Mouse (Mus musculus): ENCODE measurements at regions not wholly inside any gene's neighbourhood (a gene's known extent, or its start where the extent isn't known, plus 50 kb on each side); places are given as distances from the start of the nearest gene placed in this dataset.

DNA sequence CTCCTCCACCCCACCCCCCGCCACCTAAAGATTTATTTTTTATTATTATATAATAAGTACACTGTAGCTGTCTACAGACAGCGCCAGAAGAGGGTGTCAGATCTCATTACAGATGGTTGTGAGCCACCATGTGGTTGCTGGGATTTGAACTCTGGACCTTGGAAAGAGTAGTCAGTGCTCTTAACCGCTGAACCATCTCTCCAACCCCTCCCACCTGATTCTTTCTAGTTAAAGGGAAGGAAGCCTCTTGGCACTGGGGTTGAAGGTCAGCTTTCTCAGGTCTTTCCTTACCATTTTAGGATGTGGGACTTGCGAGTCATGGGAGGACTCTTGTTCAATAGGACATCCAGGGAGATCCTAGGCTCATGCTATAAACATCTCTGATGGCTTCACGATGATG, 54.7 kb downstream of the Hes1 start:
- intact Hi-C loops (cut with DNase I) = no loop called here
- DNase-seq = no peak

DNA sequence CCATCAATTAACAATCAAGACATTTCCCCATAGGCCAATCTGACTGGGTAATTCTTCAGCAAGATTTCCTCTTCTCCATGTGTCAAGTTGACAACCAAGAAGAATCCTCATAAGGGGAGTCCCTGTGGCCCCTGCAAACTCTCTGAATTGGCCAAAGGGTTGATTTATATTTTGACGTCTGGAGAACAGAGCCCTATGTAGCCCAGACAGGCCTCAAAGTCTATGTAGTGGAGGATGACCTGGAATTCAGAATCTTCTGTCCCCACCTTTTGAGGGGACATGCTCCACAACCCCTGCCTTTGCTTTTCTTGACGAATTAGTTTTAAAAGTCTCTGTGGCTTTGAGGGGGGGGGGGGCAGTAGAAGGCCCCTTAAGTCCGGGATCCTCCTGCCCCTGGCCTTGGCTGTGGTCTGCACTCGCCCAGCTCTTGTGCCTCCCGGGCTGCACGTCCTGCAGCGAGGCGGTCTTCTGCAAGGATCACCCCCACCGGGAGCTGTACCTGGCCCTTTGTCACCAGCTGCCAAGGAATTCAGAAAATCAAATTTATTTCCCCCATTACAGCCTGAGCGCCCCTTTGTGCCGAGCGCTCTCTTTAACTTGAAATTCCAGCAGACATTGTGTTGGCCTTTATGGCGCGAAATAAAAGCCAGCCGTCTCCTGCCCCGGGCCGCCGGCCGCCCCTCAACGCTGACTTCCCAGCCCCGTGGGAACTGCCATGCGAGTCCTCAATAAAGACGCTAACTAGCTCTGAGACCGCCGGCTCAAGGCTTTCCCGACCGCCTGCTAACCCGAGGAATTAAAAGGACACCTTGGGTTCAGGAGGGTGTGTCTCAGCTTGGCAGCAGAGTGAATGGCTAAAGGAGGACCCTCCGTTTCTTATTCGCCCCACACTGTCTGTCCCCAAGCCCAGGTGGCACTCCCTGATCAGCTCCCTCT, 56.4 kb downstream of the Hes1 start:
- no peak for DNase-seq
- intact Hi-C loops (cut with DNase I) = no loop called here

DNA sequence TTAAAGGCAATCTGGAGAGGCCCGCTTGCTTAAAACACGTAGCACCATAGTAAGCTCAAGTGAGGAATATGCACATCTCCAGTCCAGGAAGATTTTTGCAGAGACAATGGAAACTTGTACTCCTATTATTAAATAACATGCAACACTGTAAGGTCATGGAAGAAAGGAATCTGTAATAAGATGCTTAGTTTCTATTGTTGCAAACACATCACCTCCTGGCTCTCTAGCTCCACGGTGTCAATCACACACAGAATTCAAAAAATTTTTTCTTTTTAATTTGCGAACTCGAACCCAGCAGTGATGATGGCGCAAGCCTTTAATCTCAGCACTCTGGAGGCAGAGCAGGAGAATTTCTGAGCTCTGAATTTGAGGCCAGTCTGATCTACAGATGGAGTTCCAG, 57.4 kb downstream of the Hes1 start:
- DNase-seq = no peak
- intact Hi-C loops (cut with DNase I) = no loop called here

DNA sequence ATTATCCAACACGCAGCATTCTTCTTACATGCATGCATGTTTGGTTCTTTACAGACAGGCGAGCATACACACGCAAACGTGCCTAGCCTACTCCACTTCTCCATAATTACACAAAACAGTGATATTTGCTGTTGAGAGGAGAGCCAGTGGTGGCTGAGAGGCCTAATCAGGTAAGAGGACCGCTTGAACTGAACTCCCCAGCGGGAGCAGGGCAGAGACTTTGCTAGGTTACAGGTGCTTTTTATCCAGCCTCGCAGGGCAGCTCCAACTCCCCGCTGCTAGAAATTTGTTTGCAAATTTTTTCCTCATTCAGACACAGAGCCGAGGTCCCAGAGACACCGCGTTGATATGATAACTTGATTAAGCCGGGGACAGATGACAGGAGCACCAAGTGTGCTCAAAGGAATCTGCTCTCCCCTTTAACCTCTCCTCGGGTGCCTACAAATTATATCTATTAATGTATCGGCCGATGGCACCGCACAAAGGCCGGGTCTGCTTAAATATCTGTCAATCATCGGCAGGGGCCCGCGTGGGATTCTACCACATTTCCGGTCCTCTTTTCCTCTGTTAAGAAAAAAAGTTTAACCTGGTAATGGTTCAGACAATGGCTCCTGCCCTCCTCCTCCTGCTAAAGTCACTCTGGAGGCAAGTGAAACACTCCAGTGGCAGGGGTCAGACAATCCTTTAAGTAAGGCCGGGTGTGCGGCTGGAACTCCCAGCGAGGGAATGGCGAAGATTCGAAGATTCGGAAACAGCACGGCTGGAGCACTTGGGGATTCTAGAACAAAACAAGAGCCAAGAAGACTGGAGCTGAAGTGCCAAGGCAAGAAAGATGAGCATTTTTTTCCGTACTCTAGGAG, 58.3 kb downstream of the Hes1 start:
- intact Hi-C loops (cut with DNase I) = no loop called here
- DNase-seq = no peak

DNA sequence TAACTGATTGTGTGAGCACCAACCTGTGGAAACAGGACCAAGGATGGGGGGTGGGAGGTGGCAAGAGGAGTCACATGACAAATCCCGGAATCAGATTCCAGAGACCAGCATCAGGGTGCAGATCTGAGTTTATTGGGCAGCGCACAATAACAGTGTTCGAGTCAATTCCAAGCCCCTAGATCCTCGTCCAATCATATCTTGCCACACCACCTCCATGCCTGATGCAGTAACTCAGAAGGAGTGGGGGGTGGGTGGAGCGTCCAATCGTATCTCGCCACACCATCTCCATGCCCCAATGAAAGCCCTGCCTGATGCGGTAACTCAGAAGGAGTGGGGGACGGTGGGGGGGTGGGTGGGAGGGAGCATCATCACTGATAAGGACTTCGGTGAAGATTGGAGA, 62.8 kb downstream of the Hes1 start:
- DNase-seq = no peak
- intact Hi-C loops (cut with DNase I) = no loop called here

DNA sequence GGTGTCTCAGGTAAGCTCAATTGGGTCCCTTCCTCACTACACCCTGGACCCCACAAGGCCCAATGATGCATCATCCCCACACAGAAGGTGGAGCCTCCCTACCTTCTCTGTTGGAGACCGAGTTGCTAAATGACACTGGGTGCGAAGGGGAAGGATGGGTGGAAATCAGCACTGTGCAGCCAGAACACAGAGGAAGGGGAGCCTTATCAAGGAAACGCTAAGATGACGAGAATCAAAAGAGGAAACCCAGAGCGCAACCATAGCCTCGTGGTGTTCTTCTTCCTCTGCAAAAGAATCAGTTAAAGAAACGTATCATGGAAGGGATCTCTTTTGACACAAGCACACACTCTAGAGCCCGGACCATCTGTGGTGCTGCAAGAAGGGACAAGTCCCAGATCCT, 64.6 kb downstream of the Hes1 start:
- no peak for DNase-seq
- intact Hi-C loops (cut with DNase I) = no loop called here

DNA sequence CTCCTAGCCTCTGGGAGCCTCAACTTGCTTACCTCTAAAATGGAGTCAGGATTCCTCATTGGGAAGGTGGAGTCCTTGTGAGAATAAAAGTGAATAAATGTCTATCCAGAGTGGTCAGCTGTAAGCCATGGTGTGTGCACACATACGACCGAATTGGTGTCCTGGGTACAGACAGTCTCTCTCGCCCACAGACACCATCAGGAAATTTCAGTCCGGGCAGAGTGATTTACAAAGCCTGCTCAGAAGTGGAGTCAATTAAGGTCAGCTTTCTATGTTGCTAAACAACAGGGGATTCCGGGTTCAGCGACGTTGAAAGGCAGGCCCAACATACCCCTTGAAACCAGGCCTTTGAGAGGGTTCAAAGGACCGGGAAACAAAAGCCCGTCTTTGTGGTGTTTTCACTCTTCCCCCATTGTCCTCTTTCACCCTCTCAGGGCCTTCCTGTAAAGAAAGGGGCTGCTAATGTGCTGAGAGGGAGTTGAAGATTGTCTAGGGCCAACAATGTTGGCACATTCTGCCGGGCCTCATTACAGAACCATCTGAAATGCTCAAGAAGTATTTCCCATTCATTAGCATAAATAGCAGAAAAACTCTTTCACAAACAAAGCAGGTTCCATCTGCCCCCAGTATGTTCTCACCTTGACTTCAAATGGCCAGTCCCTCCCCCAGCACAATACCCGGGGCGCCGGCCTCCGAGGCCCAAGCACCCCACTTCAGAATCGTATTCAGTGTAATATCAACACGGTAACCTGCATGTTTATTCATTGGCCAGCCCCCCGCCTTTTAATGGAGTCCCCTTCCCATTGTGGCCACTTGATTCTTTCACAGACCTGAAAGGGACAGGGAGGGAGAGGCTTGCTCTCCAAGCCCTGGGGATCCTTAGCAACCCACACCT, 65.3 kb downstream of the Hes1 start:
- DNase-seq = no peak
- intact Hi-C loops (cut with DNase I) = no loop called here

DNA sequence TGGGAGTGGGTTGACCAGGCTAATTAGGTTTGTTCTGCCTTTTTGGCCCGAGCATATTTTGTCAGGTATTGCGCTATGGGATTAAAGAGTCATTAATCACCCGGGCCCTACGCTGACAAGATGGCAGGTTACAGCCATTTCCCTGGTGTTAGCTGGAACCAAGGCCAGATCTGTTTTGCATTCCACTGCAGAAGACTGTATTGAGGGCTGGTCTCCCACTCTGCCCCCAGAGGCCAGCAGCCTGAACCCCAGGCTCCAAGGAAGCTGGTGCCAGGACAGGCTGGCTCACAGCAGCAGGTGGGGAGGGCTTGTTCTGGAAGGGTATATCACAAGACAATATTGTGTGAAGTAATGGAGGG, 65.9 kb downstream of the Hes1 start:
- DNase-seq = no peak
- intact Hi-C loops (cut with DNase I) = no loop called here

DNA sequence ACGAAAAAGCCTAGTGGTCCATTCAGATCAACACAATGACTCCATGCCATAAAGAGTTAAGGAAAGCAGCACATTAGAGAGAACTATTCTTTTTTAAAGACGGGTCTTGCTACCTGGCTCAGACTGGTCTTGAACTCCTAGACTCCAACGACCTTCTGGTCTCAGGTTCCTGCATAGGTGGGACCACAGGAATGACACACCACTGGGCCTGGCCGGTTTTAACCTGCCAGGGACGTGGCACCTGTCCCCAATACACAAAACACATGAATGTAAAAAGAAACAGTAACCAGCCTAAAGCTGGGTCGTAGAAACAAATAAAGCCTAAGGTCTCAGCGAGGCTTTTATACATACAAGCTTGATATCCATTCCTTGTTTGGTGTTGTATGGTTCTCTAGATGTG, 67.9 kb downstream of the Hes1 start:
- intact Hi-C loops (cut with DNase I) = no loop called here

DNA sequence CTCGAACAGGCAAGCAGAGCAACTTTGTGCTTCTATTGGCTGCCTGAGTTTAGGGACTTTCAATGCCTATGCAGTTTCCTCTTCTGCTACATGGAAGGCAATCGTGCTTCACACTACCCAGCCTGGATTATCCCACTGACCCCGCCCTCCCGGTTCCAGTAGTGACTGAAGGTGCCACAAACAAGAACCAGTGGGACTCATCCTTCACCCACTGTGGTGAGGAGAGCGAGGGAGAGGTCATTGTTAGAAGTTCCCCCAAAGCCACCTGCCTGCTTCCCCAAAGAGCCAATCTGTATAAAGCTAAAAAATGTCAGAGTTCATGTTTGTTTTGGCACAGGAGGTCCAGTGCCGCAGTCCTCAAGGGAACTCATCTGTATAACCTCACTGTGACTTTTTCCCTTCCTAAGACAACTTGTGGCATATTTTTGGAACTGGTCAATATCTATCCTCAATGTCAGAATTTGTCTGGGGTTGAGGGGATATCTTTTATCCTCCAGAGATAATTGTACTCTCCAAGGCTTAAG, 70.5 kb downstream of the Hes1 start:
- intact Hi-C loops (cut with DNase I) = no loop called here
- DNase-seq = no peak

More for the DNA sequence above, 67.9 kb downstream of the Hes1 start:
- DNase-seq = no peak

DNA sequence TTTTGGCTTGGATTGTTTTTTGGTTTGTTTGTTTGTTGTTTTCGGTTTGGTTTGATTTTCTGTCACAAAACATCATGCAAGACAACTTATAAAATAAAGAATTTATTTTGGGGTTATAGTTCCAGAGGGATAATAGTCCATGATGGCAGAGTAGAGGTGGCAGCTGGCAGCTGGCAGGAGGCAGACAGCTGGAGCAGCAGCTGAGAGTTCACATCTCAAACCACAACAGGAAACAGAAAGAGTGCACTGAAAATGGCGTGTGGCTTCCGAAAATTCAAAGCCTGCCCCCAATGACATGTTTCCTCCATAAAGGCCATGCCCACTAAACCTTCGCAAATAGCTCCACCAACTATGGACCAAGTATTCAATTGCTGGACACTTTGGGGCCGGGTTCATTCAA, 72.7 kb downstream of the Hes1 start:
- no peak for DNase-seq
- intact Hi-C loops (cut with DNase I) = no loop called here

DNA sequence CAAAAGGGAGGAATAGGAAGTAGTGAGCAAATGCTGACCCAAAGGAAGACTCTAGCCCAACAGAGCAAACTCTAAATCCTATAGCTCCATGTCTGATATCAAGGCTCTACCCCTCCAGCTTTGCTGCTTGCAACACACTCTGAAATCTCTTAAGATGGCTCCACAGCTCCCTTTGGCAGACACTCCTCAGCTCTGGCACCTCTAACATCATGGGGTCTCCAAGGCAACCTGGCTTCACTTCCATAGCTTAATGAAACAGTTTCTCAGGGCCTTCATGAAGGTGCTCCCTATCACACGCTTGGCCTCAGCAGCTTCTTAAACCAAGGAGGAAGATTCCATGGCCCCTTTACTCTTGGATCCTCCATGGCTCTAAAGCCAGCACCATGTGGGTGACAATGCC, 73.6 kb downstream of the Hes1 start:
- intact Hi-C loops (cut with DNase I) = no loop called here
- no peak for DNase-seq

DNA sequence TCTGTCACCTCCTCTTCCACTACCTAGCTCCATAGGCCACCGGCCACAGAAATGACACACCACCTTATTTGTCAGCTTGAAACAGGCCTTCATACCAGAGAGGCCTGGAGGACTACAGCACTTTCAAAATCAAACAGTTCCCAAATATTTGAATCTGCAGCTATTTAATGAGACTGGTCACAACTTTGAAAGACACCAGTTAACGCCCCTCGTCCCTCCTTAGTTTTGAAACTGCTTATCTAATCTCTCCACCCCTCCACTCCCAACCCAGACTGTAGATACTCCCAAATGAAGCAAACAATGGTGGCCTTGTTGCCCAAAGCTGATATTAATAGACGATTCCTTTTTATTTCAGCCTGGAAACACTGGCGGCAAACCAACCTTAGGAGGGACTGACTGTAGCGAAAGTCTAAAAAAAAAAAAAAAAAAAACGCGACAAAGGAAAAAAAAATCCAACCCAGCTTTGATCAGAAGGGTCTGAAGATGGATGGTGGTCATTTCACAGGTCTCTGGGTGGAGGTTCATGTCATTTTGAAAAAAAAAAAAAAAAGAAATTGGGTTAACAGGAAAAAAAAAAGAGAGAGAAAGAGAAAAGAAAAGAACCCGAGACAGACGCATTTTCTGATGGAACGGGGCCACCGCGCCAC, 80.8 kb downstream of the Hes1 start:
- no peak for DNase-seq
- intact Hi-C loops (cut with DNase I) = no loop called here

DNA sequence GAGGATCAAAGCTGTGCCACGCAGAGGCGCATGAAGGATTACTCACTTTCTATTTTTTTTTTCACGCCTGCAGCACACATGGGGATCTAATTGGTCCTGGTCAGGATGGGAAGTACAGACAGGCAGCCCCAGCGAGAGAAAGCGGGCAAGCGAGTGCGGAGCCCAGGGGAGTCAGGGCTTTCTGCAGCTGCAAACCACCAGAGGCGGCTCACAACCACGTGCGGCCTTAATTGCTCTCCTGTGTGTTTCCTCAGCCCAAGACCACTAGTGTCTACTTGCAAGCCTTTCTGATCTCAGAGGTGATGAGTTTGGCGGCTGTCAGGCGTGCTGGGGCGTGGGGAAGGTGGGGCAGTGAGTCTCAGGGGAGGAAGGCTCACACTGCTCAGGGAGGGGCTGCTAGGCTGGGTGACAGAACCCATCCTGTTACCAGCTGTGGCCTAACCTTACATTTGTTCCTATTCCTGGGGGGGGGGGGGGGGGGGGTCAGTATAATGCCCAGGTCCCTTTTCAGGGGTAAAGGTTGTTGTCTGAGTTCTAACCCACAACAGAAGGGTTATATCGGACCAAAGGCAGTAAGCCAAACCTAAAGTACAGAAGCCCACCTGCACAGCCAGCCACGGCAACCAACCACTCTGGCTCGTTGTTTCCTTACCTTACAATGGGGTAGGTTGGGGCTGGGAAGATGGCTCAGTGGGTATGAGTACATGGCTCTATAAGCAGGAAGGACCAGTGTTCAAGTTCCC, 81.5 kb downstream of the Hes1 start:
- peak in 1 of 2 experiments; percentile 32 for DNase-seq
- intact Hi-C loops (cut with DNase I) = no loop called here

DNA sequence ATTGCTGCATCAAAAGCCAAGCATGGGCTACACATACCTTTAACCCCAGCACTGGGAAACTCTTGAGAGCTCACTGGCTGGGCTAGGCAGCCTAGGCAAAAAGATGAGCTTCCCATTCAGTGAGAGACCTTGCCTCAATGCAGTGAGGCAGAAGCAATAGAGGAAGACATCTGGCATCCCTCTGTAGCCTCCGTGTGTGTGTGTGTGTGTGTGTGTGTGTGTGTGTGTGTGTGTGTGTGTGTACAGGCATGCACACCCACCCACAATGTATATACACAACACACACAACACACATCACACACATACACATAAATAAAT, 82.0 kb downstream of the Hes1 start:
- no peak for DNase-seq
- intact Hi-C loops (cut with DNase I) = no loop called here

DNA sequence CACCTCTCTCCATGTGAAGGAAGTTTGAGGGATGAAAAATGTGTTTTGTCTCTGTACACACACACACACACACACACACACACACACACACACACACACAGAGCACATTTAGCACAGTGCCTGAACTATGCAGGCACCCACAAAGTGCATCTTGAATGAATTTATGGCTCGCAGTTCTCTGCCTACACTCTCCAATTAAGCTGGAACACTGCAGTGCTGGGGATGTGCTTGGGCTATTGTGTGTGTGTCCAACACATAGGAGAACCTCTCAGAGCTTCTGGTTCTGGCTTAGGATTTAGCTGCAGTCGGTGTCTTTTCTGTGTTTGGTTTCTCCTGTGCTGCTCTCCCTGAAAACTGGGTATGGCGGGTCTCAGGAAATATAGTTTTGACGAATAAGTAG, 83.1 kb downstream of the Hes1 start:
- no peak for DNase-seq
- intact Hi-C loops (cut with DNase I) = no loop called here

DNA sequence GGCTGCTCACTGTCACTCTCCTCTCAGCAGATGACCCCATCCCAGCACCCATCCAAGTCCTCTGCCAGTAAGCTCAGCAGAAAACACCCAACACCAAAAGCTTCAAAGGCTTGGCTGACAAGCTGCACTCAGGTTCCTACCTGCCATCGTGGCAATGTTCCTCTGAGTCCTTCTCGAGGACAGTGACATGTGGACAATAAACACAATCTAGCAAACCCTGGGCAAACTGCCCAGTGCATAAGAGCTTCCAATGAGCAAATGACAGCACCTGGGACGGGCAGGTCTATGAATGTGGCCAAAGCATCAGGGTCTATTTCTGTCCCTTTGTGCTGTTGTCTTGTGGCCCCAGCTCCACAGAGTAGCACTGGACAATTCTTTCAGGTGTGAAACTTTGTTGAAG, 86.9 kb downstream of the Hes1 start:
- intact Hi-C loops (cut with DNase I) = no loop called here

DNA sequence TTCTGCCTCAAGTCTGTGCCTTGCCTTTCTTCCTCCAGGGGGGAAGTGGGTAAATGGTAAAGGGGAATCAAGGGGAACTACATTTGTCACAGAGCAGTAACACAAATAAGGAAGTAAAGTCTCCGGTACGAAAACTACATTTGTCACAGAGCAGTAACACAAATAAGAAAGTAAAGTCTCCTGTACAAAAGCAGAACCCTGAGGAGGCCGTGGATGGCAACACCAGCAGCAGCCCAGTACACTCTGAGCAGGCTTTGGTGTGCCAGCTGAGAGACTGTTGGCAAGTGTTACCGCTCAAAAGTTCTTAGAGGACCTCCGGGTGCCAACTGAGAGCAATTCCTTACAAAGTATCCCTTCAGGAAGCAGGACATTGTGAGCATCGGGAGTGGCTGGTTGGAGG, 90.9 kb downstream of the Hes1 start:
- intact Hi-C loops (cut with DNase I) = no loop called here

More for the DNA sequence above, 86.9 kb downstream of the Hes1 start:
- DNase-seq = no peak

DNA sequence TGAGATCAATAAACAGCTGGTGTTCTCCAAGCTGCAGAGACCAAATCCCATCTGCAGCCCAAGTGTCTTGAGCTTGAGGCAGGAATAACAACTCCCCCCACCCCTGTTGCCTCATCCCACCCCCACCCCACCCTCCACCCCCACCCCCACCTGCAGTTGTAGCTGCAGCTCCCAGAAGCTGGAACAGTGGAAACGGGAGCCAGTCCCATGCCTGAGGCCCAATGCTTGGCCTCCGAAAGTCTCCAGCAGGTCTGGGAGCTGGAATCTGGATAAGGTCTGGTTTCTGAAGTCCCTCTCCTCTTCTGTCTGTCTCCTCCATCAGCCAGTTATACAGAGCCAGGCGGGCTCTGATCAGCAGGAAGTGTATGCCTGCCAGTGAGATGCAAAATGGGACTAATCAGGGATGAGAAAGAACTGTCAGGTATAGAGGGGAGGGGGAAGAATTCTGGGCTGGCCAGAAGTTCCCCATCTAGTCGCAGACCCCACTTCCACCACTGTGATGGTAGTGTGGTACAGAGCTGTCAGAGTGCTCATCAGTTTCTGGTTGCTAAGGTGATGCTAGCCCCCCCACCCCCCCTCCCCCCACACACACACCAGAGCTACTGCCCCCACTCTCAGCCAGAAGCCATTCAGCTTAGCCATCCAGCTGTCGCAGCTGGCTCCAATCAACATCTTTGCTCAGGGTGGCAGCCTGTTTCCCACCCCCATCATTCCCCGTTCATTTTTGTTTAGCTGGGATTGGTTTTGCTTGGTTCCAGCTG, 91.5 kb downstream of the Hes1 start:
- no peak for DNase-seq
- intact Hi-C loops (cut with DNase I) = no loop called here

More for the DNA sequence above, 90.9 kb downstream of the Hes1 start:
- no peak for DNase-seq

Data from gastrocnemius, postnatal 36 days (tissue).